Mouse (Mus musculus) liver, embryonic 13.5 days (tissue): ENCODE data around the gene Gm20683. TPM values are rescaled to one million over a fixed set of nuclear protein-coding genes. Genes with fewer than 3 reads are reported as not detected.

ENCODE experiments used
- ATAC-seq: fragments of 200-750 bp; cut with Nextera tagmentation; 2 replicates; pipeline ENCODE4 v1.8.0; 2017; ENCODE audit warnings: low read depth, mild to moderate bottlenecking, moderate number of reproducible peaks, moderate library complexity
- DNase-seq: peaks from one replicate; pipeline ENCODE4 v3.0.0; 2022
- H3K27ac ChIP-seq: fragments of 300-500 bp; sonication (generic); 2 replicates; pipeline ENCODE4 v1.5.1; 2015; ENCODE audit warnings: moderate library complexity, mild to moderate bottlenecking, inconsistent platforms
- H3K27me3 ChIP-seq: fragments of 300-500 bp; sonication (generic); 2 replicates; pipeline ENCODE4 v1.6.1; 2015; ENCODE audit warnings: mild to moderate bottlenecking, inconsistent platforms
- H3K36me3 ChIP-seq: fragments of 300-500 bp; sonication (generic); 2 replicates; pipeline ENCODE4 v1.6.1; 2015; ENCODE audit warnings: mild to moderate bottlenecking, inconsistent platforms
- H3K4me1 ChIP-seq: fragments of 300-500 bp; sonication (generic); replicated peaks from 2 replicates; pipeline ENCODE4 v1.6.1; 2015; ENCODE audit warnings: inconsistent platforms
- H3K4me2 ChIP-seq: fragments of 300-500 bp; sonication (generic); 2 replicates; pipeline ENCODE4 v1.6.1; 2015; ENCODE audit warnings: inconsistent platforms, mild to moderate bottlenecking, moderate library complexity
- H3K4me3 ChIP-seq: fragments of 300-500 bp; sonication (generic); replicated peaks from 2 replicates; pipeline ENCODE4 v1.5.1; 2015; ENCODE audit warnings: mild to moderate bottlenecking, inconsistent platforms
- H3K9ac ChIP-seq: fragments of 300-500 bp; sonication (generic); 2 replicates; pipeline ENCODE4 v1.6.1; 2015; ENCODE audit warnings: mild to moderate bottlenecking, inconsistent platforms
- H3K9me3 ChIP-seq: fragments of 300-500 bp; sonication (generic); replicated peaks from 2 replicates; pipeline ENCODE4 v1.6.1; 2016; ENCODE audit warnings: inconsistent platforms
- WGBS: fragments of 180-500 bp; shearing (Covaris S2); methylation state at CpG from one replicate; pipeline ENCODE4 v1.1.7; 2015; ENCODE audit not compliant: insufficient replicate concordance; 5-methylcytosine and 5-hydroxymethylcytosine counted together
- polyA plus RNA-seq: library from polyadenylated mRNA; unstranded; fragments of >200 nt; fragmentation: Nextera tagmentation; extraction: Ambion mirVana; gene quantifications from 2 replicates; pipeline ENCODE4 v1.2.1, GENCODE M21; 2015

The Gm20683 gene
- polyA plus RNA-seq, 1 experiment from 2014 or later: 0.28 TPM

DNA sequence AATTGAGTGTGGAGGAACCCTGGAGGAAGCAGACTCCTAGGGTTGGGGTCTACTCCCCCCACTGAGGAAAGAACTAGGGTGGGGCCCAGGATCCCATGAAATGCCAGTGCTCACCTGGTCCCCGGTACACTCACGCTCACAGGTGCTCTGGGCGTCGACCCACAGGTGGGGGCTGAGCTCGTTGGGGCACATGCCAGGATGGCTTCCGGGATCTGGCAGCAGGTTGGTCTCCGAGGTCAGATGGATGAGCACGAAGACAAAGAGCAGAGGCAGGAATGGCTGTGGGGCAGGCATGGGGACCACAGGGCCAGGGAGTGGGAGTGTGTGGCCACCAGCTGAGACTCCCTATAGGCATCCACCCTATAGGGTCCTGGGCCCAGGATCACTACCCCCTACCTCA, 38.2 kb upstream of the Gm20683 start:
- H3K4me2 ChIP-seq: no peak overlapping the region
- peaks cover 65% of the 10 kb centered on the region for H3K4me1 ChIP-seq
- H3K27me3 ChIP-seq: no peaks in the 10 kb centered on the region
- peak overlapping the region; percentile 44; the same call in 1 of the 2 replicates for H3K27ac ChIP-seq
- no peak overlapping the region for H3K4me3 ChIP-seq
- H3K9ac ChIP-seq: no peak overlapping the region
- H3K36me3 ChIP-seq: peaks cover 37% of the 10 kb centered on the region
- H3K9me3 ChIP-seq: no peaks in the 10 kb centered on the region
- DNase-seq (no peak), ATAC-seq (no peak)
- WGBS: 77% methylated on average over 8 of the region's 8 CpGs

DNA sequence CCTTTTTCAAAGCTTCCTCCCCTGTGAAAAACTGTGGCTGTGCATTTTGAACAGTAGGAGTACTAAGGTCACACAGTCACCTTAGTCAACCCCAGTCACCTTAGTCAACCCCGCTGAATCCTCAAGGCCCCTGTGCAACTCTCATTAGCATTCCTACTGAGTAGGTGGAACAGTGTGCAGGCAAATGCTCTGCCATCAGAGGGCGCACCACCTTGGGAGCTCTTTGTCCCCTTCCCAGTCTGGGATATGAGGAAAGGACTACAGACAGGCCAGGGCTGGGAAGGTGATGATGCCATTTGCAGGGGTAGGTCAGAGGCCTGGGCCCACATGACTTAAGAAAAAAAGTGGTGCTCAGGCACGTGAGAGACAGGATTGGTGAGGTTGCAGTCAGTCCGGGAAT, 37.7 kb upstream of the Gm20683 start:
- H3K27ac ChIP-seq: no peak overlapping the region
- H3K4me2 ChIP-seq: no peak overlapping the region
- peaks cover 32% of the 10 kb centered on the region for H3K36me3 ChIP-seq
- no peaks in the 10 kb centered on the region for H3K27me3 ChIP-seq
- WGBS: 64% methylated on average over 4 of the region's 4 CpGs
- no peak overlapping the region for H3K9ac ChIP-seq
- peaks cover 69% of the 10 kb centered on the region for H3K4me1 ChIP-seq
- H3K4me3 ChIP-seq: no peak overlapping the region
- H3K9me3 ChIP-seq: no peaks in the 10 kb centered on the region
- DNase-seq: no peak
- no peak for ATAC-seq

- H3K4me3 ChIP-seq: no peak overlapping the region
- 88% methylated on average over 19 of the region's 19 CpGs for WGBS
- H3K36me3 ChIP-seq: peaks cover 27% of the 10 kb centered on the region
- ATAC-seq (no peak), DNase-seq (no peak)
- H3K27me3 ChIP-seq: no peaks in the 10 kb centered on the region
- H3K4me2 ChIP-seq: no peak overlapping the region
- peaks cover 75% of the 10 kb centered on the region for H3K4me1 ChIP-seq
- no peak overlapping the region for H3K9ac ChIP-seq
- no peaks in the 10 kb centered on the region for H3K9me3 ChIP-seq
- H3K27ac ChIP-seq: no peak overlapping the region
Observed at GRCm38 (mm10) chr17:25878611-25879180, 37.1 kb upstream of the Gm20683 start.

GRCm38 (mm10) chr17:25877741-25878610, 36.4 kb upstream of the Gm20683 start:
- H3K36me3 ChIP-seq: peaks cover 20% of the 10 kb centered on the region
- peaks cover 74% of the 10 kb centered on the region for H3K4me1 ChIP-seq
- H3K27ac ChIP-seq: no peak overlapping the region
- H3K4me3 ChIP-seq: no peak overlapping the region
- H3K4me2 ChIP-seq: no peak overlapping the region
- H3K9ac ChIP-seq: no peak overlapping the region
- DNase-seq: no peak
- no peak for ATAC-seq
- H3K27me3 ChIP-seq: no peaks in the 10 kb centered on the region
- H3K9me3 ChIP-seq: no peaks in the 10 kb centered on the region
- WGBS: 89% methylated on average over 32 of the region's 32 CpGs

DNA sequence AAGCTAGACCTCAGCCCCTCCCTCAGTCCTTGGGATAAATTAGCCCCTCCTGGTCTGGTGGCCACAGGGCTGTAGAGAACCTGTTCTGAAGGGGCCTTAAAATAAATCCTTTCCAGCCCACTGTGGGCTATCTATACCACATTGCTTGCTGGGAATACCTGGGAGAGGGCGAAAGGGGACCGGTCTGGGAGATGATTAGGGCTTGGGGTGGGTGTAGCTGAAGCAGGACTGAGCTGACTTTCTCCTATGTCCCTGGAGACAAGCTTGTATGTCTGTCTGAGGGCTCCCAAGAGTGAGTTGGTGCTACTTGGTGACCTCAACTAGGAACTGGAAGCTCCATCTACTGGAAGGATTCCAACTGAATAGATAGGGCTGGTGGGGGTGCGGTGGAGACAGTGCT, 35.5 kb upstream of the Gm20683 start:
- Histone ChIP-seq H3K9me3 (no peaks in the 10 kb centered on the region), H3K4me2 (peak overlapping the region; percentile 93), H3K36me3 (peaks cover 17% of the 10 kb centered on the region), H3K9ac (peak overlapping the region; percentile 83), H3K4me1 (peaks cover 65% of the 10 kb centered on the region), H3K27me3 (no peaks in the 10 kb centered on the region), H3K4me3 (0 out of 2 replicates have a peak overlapping the region, but pooled peaks have one; percentile 84), H3K27ac (no peak overlapping the region; the same call in 1 of the 2 replicates)
- DNase-seq (no peak), ATAC-seq (no peak)
- WGBS: 82% methylated on average over 3 of the region's 3 CpGs

GRCm38 (mm10) chr17:25876347-25876915, 34.9 kb upstream of the Gm20683 start:
- no peaks in the 10 kb centered on the region for H3K9me3 ChIP-seq
- peaks cover 17% of the 10 kb centered on the region for H3K36me3 ChIP-seq
- peak overlapping the region; percentile 91 for H3K27ac ChIP-seq
- peak overlapping the region; percentile 84 for H3K4me3 ChIP-seq
- 60% methylated on average over 10 of the region's 10 CpGs for WGBS
- ATAC-seq (no peak), DNase-seq (no peak)
- H3K9ac ChIP-seq: peak overlapping the region; percentile 83
- H3K27me3 ChIP-seq: no peaks in the 10 kb centered on the region
- H3K4me1 ChIP-seq: peaks cover 59% of the 10 kb centered on the region
- peak overlapping the region; percentile 93 for H3K4me2 ChIP-seq

- Histone ChIP-seq H3K9ac (peak overlapping the region; percentile 83), H3K4me2 (peak overlapping the region; percentile 93), H3K4me3 (peak overlapping the region; percentile 84), H3K27me3 (no peaks in the 10 kb centered on the region), H3K27ac (peak overlapping the region; percentile 91), H3K9me3 (no peaks in the 10 kb centered on the region), H3K4me1 (peaks cover 49% of the 10 kb centered on the region), H3K36me3 (peaks cover 17% of the 10 kb centered on the region)
- peak; percentile 84 for DNase-seq
- ATAC-seq: peak; percentile 85
- 1% methylated on average over 59 of the region's 59 CpGs for WGBS
Observed at GRCm38 (mm10) chr17:25875171-25876136, 33.9 kb upstream of the Gm20683 start.

GRCm38 (mm10) chr17:25874721-25875170, 33.2 kb upstream of the Gm20683 start, which contains the start of gene Mettl26:
Gene Mettl26, plus strand, starts transcription at chr17:25875074.
- Histone ChIP-seq H3K4me3 (peak within 1 kb of the TSS; percentile 84), H3K9me3 (no peaks in the 10 kb centered on the region), H3K36me3 (peaks cover 17% of the 10 kb centered on the region), H3K4me1 (peaks cover 43% of the 10 kb centered on the region), H3K9ac (peak within 1 kb of the TSS; percentile 83), H3K27ac (peak within 1 kb of the TSS; percentile 91), H3K4me2 (peak within 1 kb of the TSS; percentile 93), H3K27me3 (no peaks in the 10 kb centered on the region)
- peak; percentile 66 for ATAC-seq
- DNase-seq: peak; percentile 84
- 1% methylated on average over 25 of the region's 25 CpGs for WGBS

DNA sequence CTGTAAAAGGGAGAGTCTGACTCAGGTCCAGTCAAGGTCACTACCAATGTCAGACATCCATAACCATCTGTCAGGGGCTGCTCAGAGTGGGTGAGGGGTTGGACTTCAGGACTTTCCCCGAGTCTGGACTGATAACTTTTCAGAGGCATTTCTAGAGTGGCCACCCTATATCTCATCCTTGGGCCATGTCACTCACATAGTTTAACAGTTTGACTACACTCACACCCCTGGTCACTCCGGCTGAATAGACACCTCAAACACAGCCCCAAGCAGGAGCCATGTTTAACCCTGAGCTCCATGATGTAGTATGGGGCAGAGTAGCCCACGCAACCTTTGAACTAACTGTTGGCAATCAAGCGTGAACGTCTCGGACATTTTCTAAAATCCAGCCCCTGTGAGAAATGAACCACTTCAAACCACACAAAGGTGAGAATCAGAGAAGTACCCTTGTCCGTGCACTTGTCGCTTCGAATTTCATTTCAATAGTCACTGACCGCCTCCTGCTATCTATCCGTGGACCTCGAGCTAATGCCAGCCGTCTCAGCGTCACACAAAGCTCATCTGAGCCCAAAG, 32.7 kb upstream of the Gm20683 start:
- 10% methylated on average over 14 of the region's 14 CpGs for WGBS
- Histone ChIP-seq H3K4me1 (peaks cover 38% of the 10 kb centered on the region), H3K27me3 (no peaks in the 10 kb centered on the region), H3K36me3 (peaks cover 17% of the 10 kb centered on the region), H3K4me2 (peak overlapping the region; percentile 93), H3K9me3 (no peaks in the 10 kb centered on the region), H3K9ac (peak overlapping the region; percentile 83), H3K27ac (peak overlapping the region; percentile 91), H3K4me3 (peak overlapping the region; percentile 84)
- no peak for DNase-seq
- no peak for ATAC-seq

- H3K36me3 ChIP-seq: peaks cover 11% of the 10 kb centered on the region
- 73% methylated on average over 11 of the region's 11 CpGs for WGBS
- H3K9me3 ChIP-seq: no peaks in the 10 kb centered on the region
- no peaks in the 10 kb centered on the region for H3K27me3 ChIP-seq
- no peak overlapping the region; the same call in 1 of the 2 replicates for H3K27ac ChIP-seq
- ATAC-seq: no peak
- peaks cover 40% of the 10 kb centered on the region for H3K4me1 ChIP-seq
- H3K4me2 ChIP-seq: peak overlapping the region; percentile 93
- peak overlapping the region; percentile 83 for H3K9ac ChIP-seq
- no peak for DNase-seq
- peak overlapping the region; percentile 84 for H3K4me3 ChIP-seq
Observed at GRCm38 (mm10) chr17:25873405-25874147, 32.0 kb upstream of the Gm20683 start.
